Mouse (Mus musculus): ENCODE data around the gene Nr4a1.
A peak's percentile ranks its signal among the peaks of the same experiment; 100 is the strongest.

Gene Nr4a1

GRCm38 (mm10) chr15:101256463-101257206 is 2.6 kb downstream of the Nr4a1 start:
- no peak for DNase-seq (ENCODE audit: low spot score)

GRCm38 (mm10) chr15:101258420-101258819 is 4.4 kb downstream of the Nr4a1 start:
- no peak for DNase-seq (ENCODE audit: low spot score)

GRCm38 (mm10) chr15:101259922-101260321 is 5.9 kb downstream of the Nr4a1 start:
- no peak for DNase-seq (ENCODE audit: low spot score)

- no peak for DNase-seq (ENCODE audit: low spot score)
Observed at GRCm38 (mm10) chr15:101260387-101260786, 6.3 kb downstream of the Nr4a1 start.

- DNase-seq (ENCODE audit: low spot score), result no peak
Observed at GRCm38 (mm10) chr15:101260874-101261622, 7.0 kb downstream of the Nr4a1 start.

GRCm38 (mm10) chr15:101262502-101262901 is 8.4 kb downstream of the Nr4a1 start:
- DNase-seq (ENCODE audit: low spot score), result no peak

GRCm38 (mm10) chr15:101266132-101266963 is 12.3 kb downstream of the Nr4a1 start:
- DNase-seq (ENCODE audit: low spot score), result peak; percentile 85

GRCm38 (mm10) chr15:101267053-101268032 is 13.3 kb downstream of the Nr4a1 start:
- DNase-seq (ENCODE audit: low spot score), result no peak

GRCm38 (mm10) chr15:101270101-101270820 is 16.2 kb downstream of the Nr4a1 start:
- DNase-seq (ENCODE audit: low spot score), result no peak

- no peak for DNase-seq (ENCODE audit: low spot score)
Observed at GRCm38 (mm10) chr15:101271107-101271506, 17.0 kb downstream of the Nr4a1 start.

- DNase-seq (ENCODE audit: low spot score), result no peak
Observed at GRCm38 (mm10) chr15:101271513-101271912, 17.4 kb downstream of the Nr4a1 start.

GRCm38 (mm10) chr15:101274380-101274779 is 20.3 kb downstream of the Nr4a1 start:
- DNase-seq (ENCODE audit: low spot score), result no peak

GRCm38 (mm10) chr15:101277351-101277899 is 23.4 kb downstream of the Nr4a1 start:
- DNase-seq (ENCODE audit: low spot score), result no peak

- no peak for DNase-seq (ENCODE audit: low spot score)
Observed at GRCm38 (mm10) chr15:101278589-101278988, 24.5 kb downstream of the Nr4a1 start.

GRCm38 (mm10) chr15:101279430-101279999 is 25.4 kb downstream of the Nr4a1 start:
- DNase-seq (ENCODE audit: low spot score), result no peak

- no peak for DNase-seq (ENCODE audit: low spot score)
Observed at GRCm38 (mm10) chr15:101282471-101282870, 28.4 kb downstream of the Nr4a1 start.

GRCm38 (mm10) chr15:101283183-101283910 is 29.3 kb downstream of the Nr4a1 start:
- DNase-seq (ENCODE audit: low spot score), result no peak

- peak; percentile 86 for DNase-seq (ENCODE audit: low spot score)
Observed at GRCm38 (mm10) chr15:101283911-101284750, 30.1 kb downstream of the Nr4a1 start, which contains the start of gene Atg101. Gene Atg101 (plus strand): TSS chr15:101284272.
